ENCODE assay signal across 30 mouse cellular contexts in the genomic region with DNA sequence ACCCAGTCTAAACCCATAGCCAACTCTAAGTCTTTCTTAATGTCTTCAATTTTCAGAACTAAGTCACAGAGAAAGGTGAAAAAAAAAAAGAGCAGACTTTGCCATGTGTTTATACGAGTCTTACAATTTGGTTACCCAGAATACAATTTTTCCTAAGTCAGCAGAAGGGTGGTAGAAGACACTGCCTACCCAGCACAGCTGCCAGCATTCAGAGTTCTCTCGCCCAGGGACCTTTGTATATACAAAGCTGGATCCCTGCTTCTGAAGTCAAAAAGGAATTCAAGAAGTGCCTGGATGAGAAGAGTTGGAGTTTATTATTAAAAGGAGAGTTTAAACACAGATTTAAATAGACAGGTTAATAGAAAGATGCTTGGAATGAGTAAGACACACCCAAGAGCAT.
A peak's percentile ranks its signal among the peaks of the same experiment; 100 is the strongest.
DNase-seq lines count a peak whose midpoint lies in the region; ATAC-seq and TF ChIP-seq lines count a peak whose summit lies in the region.
"Had no signal": no experiment of that assay in that cellular context is flagged by ENCODE, and none has a peak within 500 bp of the region (broad histone marks: within the 10 kb centered on the region; RNA-seq: fewer than 3 reads in every experiment).

No protein-coding gene starts in this region.

- DNase-seq in kidney, adult 2 months: peak; percentile 88
- peak; percentile 50 for DNase-seq in kidney, postnatal 14 days
- no peak for DNase-seq in kidney, postnatal 4 days
- DNase-seq in layer of hippocampus, postnatal 25 days (ENCODE audit: extremely low spot score in 1 of 2, low spot score in 1 of 2): no peak
- DNase-seq: adrenal gland, adult 2 months; adrenal gland, postnatal 14 days; B cell, adult 2 months; cerebellum, adult 11-12 months; cerebellum, adult 8-10 months; cerebellum, postnatal 10 days; cerebellum, postnatal 36 days; embryo, embryonic 11 days; gastrocnemius, postnatal 25 days; heart, postnatal 10 days; heart, postnatal 36 days had no signal

- H3K9ac ChIP-seq in kidney, embryonic 14.5 days (ENCODE audit: low read depth, low read length): no peak overlapping the region
- H3K9ac ChIP-seq: embryonic facial prominence, embryonic 13.5 days; forebrain, embryonic 12.5 days; forebrain, embryonic 15.5 days; heart, embryonic 12.5 days; heart, embryonic 15.5 days; hindbrain, embryonic 13.5 days had no signal

- no peak for TF ChIP-seq POLR2A in kidney, adult 2 months (IDR thresholded peaks at IDR 0.05; ENCODE audit: low read depth, low read length)

- H3K27me3 ChIP-seq in kidney, adult 2 months (replicated peaks; ENCODE audit: control insufficient read depth, insufficient read depth, low read length): no peaks in the 10 kb centered on the region
- H3K27me3 ChIP-seq in kidney, embryonic 14.5 days (ENCODE audit: control insufficient read depth, insufficient read depth, low read length): no peaks in the 10 kb centered on the region
- H3K27me3 ChIP-seq: CH12.LX; embryonic facial prominence, embryonic 13.5 days; forebrain, embryonic 12.5 days; forebrain, embryonic 15.5 days; heart, embryonic 12.5 days; heart, embryonic 15.5 days; hindbrain, embryonic 13.5 days had no signal

- no peaks in the 10 kb centered on the region for H3K36me3 ChIP-seq in kidney, adult 2 months (ENCODE audit: control insufficient read depth, insufficient read depth, low read length)
- no peaks in the 10 kb centered on the region for H3K36me3 ChIP-seq in kidney, embryonic 14.5 days (ENCODE audit: control insufficient read depth, insufficient read depth, low read length)
- H3K36me3 ChIP-seq: embryonic facial prominence, embryonic 10.5 days; embryonic facial prominence, embryonic 13.5 days; forebrain, embryonic 12.5 days; forebrain, embryonic 15.5 days; G1E; heart, embryonic 12.5 days; heart, embryonic 15.5 days; hindbrain, embryonic 10.5 days; hindbrain, embryonic 13.5 days had no signal

- H3K4me2 ChIP-seq in kidney, embryonic 14.5 days (replicated peaks; ENCODE audit: low read depth, low read length): no peak overlapping the region
- H3K4me2 ChIP-seq: embryonic facial prominence, embryonic 13.5 days; forebrain, embryonic 12.5 days; forebrain, embryonic 15.5 days; heart, embryonic 12.5 days; heart, embryonic 15.5 days; hindbrain, embryonic 13.5 days had no signal

- no peaks in the 10 kb centered on the region for H3K9me3 ChIP-seq in kidney, embryonic 14.5 days (ENCODE audit: control insufficient read depth, low read length)
- H3K9me3 ChIP-seq: embryonic facial prominence, embryonic 10.5 days; embryonic facial prominence, embryonic 13.5 days; forebrain, embryonic 12.5 days; forebrain, embryonic 15.5 days; G1E; heart, embryonic 12.5 days; heart, embryonic 15.5 days; hindbrain, embryonic 10.5 days; hindbrain, embryonic 13.5 days had no signal

- no peak overlapping the region for H3K4me3 ChIP-seq in kidney, adult 2 months (ENCODE audit: insufficient read depth, low read depth, low read length)
- H3K4me3 ChIP-seq in kidney, embryonic 14.5 days (ENCODE audit: low read length): no peak overlapping the region
- no peak overlapping the region for H3K4me3 ChIP-seq in brown adipose tissue, adult 24 weeks (ENCODE audit: insufficient read depth, low read depth, low read length)
- H3K4me3 ChIP-seq: embryonic facial prominence, embryonic 10.5 days; embryonic facial prominence, embryonic 13.5 days; erythroblast, embryonic 14.5 days; forebrain, embryonic 12.5 days; forebrain, embryonic 15.5 days; heart, embryonic 12.5 days; heart, embryonic 15.5 days; hindbrain, embryonic 10.5 days; hindbrain, embryonic 13.5 days had no signal

- no peak for ATAC-seq in kidney, embryonic 14.5 days (ENCODE audit: low FRiP score, low TSS enrichment)
- ATAC-seq: forebrain, embryonic 15.5 days; hindbrain, embryonic 16.5 days; Patski had no signal

- peaks cover 18% of the 10 kb centered on the region for H3K4me1 ChIP-seq in kidney, adult 2 months (ENCODE audit: control insufficient read depth, insufficient read depth, low read length)
- H3K4me1 ChIP-seq in kidney, embryonic 14.5 days (ENCODE audit: control insufficient read depth, insufficient read depth, low read length): 0 out of 2 replicates have a peak, but pooled peaks cover 2% of the 10 kb centered on the region
- peaks cover 15% of the 10 kb centered on the region for H3K4me1 ChIP-seq in brown adipose tissue, adult 24 weeks (ENCODE audit: control insufficient read depth, insufficient read depth, insufficient read length, low read length)
- H3K4me1 ChIP-seq: forebrain, embryonic 15.5 days; heart, embryonic 12.5 days; heart, embryonic 15.5 days had no signal

- 64% methylated on average over 2 of the region's 2 CpGs for WGBS in kidney, adult 2 months
- WGBS in kidney, embryonic 14.5 days: 80% methylated on average over 2 of the region's 2 CpGs

- TF ChIP-seq CTCF in kidney, adult 2 months (conservative IDR thresholded peaks at IDR 0.05; ENCODE audit: insufficient read depth, insufficient read length, low read depth, low read length): no peak

- peak overlapping the region; percentile 81 for H3K27ac ChIP-seq in kidney, adult 2 months (ENCODE audit: insufficient read depth, low read depth, low read length)
- no peak overlapping the region for H3K27ac ChIP-seq in kidney, embryonic 14.5 days (ENCODE audit: low read depth, low read length)
- H3K27ac ChIP-seq in brown adipose tissue, adult 24 weeks (replicated peaks; ENCODE audit: low read depth, low read length): peak overlapping the region; percentile 89
- H3K27ac ChIP-seq: embryonic facial prominence, embryonic 10.5 days; embryonic facial prominence, embryonic 13.5 days; forebrain, embryonic 12.5 days; forebrain, embryonic 15.5 days; heart, embryonic 15.5 days; hindbrain, embryonic 10.5 days; hindbrain, embryonic 13.5 days had no signal

Comparison
In these comparisons a context has a peak if more than half of its experiments do, and no peak if none do; other contexts are left out.
1. DNase-seq: peak in kidney, adult 2 months (single experiment) and kidney, postnatal 14 days (single experiment); none in kidney, postnatal 4 days (0 of 2) and layer of hippocampus, postnatal 25 days (0 of 2).